Mouse (Mus musculus) retina, embryonic 14.5 days (tissue): ENCODE results near the gene Smim17.
"Not testable (repeated sequence)": the region's sequence is repeated elsewhere in the genome, so short reads cannot be mapped to it uniquely, and the experiment has no call there.

ENCODE experiments used
- DNase-seq: peaks from one replicate; pipeline ENCODE4 v3.0.0-alpha.2; 2015; ENCODE audit warnings: low spot score

Gene Smim17

DNA sequence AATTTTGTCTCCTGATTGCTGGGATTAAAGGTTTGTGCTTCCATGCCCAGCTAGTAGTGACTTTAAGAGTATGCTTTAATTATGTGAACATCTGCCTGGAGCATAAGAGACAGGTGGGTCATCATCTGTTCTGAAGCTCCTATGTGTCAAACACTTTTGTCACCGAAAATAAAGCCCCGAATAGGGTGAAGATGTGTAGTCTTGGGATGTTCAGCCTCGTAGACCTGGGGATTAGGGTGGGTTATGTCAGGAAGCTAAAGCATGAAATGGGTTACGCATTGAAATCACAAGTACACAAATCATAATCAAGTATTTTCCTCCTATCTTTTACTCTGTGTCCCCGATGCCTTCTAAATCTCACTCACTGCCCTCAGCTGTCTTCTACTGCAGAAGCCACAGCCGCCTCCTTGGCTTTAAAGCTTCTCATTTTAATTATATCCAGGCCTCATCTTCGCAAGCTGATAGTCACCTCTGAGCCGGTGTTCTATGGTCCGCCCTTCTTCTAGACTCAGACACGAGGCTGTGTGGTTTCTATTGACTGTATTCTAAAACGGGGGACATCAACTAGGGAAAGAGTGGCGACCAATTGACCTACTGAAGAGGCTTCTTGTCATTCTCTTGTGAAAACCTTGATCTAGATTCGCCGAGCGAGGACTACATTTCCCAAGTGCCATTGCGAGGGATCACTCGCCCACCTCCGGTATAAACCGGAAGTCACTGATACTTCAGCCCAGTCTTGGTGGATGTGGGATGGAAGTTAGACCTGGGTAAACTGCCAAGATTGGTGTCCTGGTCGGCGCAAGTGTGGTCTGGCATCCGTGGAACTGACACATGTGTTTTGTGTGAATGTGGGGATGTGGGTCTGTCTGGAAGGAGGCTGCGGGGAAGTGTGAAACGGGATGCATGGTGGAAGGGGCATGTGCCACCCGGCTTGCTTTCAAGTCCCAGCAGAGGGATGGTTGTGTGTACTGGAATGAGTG is at the start of gene Smim17:
Gene Smim17, plus strand, starts transcription at position 720 of the 980 bp plus-strand sequence.
- DNase-seq, result peak; percentile 74

DNA sequence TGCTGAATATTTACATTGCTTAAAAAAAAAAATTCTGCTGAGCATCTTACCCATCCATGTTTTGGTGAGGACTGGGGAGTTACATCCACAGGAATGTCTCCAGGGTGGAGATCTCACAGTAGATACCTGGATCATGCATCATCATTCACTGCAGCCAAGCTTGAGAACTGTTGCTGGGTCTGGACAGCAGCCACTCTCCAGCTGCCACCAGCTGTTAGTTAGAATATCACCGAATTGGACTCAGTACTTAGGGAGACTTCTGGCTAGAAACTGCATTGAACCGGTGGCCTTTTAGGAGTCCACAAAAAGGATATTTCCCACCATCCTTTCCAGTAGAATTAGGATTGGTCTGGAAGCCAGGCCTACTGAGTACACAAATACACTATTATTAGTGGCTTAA is 40.4 kb upstream of the Smim17 start:
- no peak for DNase-seq

DNA sequence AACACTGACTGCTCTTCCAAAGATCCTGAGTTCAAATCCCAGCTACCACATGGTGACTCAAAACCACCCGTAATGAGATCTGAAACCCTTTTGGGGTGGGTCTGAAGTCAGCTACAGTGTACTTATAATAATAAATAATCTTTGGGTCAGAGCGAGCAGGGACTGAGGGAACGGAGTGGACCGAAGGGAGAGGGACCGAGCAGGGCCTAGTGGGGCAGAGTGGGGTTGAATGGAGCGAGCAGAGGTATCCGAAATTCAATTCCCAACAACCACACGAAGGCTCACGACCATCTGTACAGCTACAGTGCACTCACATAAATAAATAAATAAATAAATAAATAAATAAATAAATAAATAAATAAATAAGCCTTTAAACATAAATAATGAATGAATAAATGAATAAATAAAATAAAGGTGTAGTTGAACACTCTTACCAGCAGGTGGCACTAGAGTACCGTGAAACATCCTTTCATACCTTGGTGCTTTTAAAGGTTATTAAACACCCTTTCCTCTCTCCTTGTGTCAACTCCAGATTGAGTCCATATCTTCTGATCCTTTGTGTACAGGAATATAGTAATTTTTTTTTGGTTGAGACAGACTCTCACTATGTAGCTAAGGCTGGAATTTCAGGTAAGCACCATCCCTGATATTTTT is 39.5 kb upstream of the Smim17 start:
- DNase-seq, result peak; percentile 87

DNA sequence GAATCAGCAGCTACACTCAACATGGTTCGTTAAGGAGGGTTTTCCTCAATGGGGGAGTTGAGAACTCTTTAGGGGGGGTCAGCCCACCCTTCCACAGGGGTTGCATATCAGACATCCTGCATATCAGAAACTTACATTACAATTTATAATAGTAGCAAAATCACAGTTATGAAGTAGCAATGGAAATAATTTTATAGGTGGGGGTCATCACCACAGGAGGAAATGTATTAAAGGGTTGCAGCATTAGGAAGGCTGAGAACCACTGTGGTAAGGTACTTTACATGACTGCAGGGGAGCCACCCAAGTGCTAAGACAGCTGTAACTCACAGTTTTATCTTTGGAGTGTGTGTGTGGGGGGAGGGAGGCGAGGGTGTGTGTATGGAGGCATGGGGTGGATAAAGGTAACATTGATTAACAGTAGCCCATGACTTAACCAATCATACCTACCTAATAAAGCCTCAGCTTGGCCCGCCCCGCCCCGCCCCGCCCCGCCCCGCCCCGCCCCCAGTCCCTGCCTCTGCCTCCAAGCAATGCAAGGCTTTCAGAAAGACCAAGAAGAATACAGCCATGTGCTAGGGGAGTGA is 37.9 kb upstream of the Smim17 start:
- DNase-seq, result no peak

DNA sequence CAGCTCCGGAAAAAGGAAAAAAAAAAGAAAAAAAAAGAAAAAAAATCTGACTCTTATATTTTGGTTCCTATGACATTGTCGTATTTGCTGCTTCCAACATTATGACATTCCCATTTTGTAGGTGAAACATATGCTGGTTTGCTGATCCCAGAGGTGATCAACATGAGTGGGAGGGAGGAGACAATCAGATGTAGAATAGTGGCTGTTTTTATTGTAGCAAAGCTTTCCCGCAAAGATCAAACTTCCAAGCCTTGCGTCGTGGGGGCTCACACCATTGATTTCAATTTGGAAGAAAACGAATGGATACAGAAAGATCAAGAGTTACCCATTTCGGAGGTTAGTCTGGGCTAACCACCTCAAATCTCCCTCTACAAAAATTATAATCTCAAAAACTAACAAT is 36.8 kb upstream of the Smim17 start:
- DNase-seq, result no peak

DNA sequence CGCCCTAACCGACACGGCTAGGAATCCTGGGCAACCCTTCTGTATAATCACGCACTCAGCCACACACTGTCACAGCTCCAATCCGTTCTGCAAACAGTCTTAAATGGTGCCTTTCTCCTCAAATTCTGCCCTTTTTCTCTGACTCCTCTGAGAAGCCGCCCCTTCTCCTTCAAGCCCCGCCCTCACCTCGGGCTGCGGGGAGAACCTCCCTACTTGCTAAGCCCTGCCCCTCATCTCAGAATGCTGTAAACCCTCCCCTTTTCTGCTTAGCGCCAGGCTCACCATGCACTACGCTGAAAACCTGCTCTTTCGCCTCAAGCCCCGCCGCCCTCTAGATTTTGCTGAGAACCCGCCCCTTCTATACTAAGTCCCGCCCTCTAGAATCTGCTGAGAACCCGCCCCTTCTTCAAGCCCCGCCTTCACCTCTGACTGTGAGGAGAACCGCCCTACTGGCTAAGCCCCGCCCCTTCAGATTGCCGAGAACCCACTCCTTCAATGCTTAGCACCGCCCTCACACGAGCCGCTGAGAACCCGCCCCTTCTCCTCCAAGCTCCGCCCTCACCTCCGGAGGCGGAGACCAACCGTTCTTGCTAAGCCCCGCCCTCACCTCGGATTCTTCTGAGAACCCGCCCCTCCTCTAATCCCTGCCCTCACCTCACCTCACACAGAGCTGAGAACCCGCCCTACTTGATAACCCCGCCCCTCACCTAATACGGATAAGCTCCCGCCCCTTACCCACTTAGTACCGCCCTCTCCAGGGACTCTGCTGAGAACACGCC is 36.1 kb upstream of the Smim17 start:
- peak; percentile 100 for DNase-seq

DNA sequence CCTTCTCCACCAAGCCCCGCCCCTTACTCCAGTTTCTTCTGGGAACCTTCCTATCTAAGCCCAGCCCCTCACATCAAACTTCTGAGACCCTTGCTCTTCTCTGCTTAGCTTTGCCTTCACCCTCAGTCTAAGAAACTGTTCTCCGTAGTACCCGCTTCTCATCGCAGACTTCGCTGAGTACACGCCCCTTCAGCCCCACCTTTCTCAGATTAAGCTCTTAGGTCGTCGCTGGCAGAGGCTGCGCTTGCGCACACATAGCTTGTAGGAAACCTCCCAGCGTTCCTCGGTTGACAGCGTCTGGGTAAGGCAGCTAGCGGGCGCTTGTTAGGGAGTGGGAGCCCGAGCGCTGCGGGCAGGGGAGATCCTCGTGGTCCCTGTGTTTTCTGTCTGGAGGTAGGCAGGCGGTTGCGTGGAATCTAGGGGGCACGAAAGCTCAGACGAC is 35.4 kb upstream of the Smim17 start, which contains the start of gene Zfp78:
Gene Zfp78, plus strand, starts transcription at position 234 of the 442 bp plus-strand sequence.
- DNase-seq, result peak; percentile 95

DNA sequence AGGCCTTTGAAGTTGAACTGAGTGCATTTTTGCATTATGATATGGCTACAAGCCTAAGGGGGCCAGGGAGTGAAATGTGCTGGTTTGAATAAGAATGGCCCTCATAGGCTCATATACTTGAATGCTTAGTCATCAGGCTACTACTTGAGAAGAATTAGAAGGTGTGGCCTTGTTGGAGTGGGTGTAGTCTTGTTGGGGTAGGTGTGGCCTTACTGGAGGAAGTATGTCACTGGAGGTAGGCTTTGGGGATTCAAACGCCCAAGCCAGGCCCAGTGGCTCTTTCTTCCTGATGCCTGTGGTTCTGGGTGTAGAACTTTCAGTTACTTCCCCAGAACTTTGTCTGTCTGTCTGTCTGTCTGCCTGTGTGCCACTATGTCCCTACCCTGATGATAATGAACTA is 33.8 kb upstream of the Smim17 start:
- no peak for DNase-seq

DNA sequence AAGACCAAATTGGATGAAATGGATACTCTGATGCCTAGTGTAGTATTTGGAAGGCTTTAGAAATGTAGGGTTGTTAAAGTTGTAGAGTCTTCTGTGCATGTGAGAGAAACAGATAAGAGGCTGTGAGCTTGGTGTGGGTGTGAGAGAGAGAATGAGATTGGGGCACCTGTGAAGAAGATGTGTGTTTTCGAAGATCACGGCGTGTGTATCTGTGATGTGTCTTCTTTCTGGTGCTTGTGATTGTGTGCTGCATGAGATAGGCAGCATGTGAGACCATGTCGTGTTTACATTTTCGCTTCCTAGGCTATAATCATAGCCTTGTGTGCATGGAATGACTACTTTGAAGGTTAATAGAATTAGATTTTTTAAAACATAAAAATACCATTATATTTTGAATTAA is 31.3 kb upstream of the Smim17 start:
- no peak for DNase-seq

DNA sequence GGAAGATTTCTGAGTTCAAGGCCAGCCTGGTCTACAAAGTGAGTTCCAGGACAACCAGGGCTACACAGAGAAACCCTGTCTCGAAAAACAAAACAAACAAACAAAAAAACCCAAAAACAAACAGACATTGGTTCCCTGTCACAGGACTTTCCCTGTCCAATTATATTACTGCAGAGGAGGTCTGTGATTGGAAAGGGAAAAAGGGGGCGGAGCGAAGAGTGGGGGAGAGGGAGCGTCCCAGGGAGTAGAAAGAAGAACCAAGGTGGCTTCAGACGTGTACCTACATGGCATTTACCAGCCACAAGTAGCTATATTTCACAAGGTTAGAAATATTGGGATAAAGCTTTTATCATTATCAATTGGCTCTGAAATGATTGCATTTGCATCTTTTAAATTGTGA is 30.4 kb upstream of the Smim17 start:
- not testable (repeated sequence) for DNase-seq

DNA sequence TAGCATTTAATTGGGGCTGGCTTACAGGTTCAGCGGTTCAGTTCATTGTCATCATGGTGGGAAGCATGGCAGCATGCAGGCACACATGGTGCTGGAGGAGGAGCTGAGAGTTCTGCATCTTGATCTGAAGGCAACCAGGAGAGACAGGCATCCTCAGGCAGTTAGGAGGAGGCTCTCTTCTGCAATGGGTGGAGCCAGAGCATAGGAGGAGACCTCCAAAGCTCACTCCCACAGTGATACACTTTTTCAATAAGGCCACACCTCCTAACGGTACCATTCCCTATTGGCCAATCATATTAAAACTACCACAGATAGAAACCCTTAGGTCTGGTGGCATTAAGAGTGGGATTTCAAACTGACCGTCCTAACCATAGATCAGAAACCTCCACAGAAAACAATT is 29.1 kb upstream of the Smim17 start:
- DNase-seq, result no peak

DNA sequence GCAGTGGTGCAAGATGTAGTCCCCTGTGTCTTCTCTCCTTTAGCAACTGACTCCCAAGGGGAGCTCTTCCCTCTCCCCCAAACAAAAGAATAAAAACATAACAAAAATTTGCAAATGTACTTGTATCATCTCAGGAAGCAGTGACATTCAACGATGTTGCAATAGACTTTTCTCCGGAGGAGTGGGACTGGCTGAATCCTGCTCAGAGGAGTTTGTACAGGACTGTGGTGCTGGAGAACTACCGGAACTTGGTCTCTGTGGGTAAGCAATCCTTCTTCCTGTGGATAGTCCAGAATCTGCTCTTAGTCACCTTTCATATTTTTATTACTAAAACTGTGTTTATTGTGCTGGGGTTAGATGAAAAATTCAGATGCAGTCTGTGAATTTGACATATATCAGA is 25.5 kb upstream of the Smim17 start:
- no peak for DNase-seq

DNA sequence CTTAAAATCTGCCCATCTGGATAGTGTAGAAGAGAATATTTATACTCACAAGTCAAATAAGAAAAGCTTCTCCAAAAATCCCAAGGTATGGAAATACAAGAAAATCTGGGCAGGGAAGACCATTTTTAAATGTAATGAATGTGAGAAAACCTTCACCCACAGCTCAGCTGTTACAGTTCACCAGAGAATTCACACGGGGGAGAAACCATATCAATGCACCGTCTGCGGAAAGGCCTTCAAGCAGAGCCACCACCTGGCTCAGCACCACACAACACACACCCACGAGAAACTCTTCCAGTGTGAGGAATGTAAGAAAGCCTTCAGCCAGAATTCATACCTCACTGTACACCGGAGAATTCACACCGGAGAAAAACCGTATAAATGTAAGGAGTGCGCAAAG is 20.1 kb upstream of the Smim17 start:
- DNase-seq, result no peak

DNA sequence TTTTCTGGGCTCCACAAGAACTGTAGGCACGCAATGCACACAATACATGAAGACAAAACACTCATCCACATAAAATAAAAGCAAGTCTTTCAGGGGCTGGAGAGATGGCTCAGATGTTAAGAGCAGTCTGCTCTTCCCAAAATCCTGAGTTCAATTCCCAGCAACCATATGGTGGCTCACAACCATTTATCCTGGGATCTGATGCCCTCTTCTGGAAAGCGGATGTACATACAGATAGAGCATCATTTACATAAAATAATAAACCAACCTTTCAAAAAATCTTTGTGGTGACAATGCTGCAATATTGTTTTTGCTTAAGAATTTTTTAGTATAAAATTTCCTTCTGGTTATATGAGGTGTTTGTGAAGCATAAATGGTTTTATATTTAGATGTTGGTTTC is 17.1 kb upstream of the Smim17 start:
- no peak for DNase-seq

DNA sequence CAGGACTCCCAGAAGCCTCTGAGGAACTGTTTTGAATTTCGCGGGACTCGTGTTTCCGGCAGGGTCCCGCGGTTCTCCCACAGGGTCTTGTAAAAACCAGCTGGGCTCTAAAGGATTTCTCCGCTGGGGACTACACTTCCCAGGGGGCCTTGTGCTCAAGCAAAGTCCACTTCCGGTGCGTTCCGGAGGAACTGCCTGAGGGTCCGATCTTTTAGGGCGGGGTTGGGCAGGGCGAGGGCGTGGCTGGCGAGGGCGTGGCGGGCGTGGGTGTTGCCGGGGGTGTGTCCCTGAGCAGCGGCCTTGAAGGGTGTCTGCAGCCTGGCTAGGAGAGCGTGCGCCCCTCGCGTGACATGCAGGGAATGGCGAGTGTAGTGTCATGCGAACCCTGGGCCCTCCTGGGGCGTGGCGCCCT is 15.5 kb upstream of the Smim17 start, which contains the start of gene Zfp28:
Gene Zfp28, plus strand, starts transcription at position 252 of the 412 bp plus-strand sequence.
- peak; percentile 97 for DNase-seq

DNA sequence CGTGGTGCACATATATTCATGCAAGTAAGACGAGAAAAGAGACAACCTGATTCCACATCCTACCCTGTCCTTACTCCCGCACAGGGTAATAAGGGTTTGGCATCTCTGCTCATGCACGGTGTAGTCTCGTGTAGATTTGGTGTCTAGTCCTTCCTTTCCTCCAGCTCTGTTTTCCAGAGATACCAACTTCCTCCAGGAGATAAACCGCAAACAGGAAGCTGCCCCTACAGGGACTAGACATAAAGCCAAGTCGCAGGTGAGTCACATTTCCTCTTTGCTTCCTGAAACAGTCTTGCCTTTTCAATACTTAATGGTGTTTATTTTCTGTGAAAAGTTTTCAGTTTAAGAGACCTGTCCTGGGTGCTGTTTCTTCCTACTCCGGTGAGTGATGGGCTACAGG is 14.5 kb upstream of the Smim17 start:
- DNase-seq, result no peak

DNA sequence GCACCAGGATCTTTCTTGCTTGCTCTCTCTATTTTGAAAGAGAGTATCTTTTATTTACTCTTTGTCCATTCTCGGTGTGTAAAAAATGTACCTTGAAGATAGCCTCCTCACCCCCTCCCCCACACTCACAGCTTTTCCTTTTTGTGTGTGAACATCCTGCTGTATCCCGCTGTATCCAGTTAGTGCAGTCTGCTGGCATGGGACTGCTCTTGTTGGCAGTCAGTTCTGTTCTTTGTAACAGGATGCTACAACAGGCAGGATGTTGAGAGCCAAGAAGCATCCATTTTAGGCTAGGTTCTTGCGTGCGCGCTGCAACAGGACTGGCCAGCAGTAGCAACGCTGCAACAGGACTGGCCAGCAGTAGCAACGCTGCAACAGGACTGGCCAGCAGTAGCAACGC is 11.5 kb upstream of the Smim17 start:
- DNase-seq, result no peak

DNA sequence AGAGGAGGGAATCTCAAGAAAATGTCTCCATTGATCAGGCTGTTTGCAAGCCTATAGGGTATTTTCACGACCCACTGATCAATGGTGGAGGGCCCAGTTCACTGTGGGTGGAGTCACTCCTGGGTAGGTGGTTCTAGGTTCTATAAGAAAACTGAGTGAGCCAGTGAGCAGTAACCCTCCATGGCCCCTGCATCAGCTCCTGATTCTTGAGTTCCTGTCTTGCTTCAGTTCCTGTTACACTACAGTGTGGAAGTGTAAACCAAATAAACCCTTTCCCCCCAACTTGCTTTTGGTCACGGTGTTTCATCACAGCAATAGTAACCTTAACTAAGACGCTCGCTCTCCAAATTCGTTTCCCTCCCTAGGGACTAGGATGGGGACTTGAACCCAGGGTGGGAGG is 9.5 kb upstream of the Smim17 start:
- no peak for DNase-seq

DNA sequence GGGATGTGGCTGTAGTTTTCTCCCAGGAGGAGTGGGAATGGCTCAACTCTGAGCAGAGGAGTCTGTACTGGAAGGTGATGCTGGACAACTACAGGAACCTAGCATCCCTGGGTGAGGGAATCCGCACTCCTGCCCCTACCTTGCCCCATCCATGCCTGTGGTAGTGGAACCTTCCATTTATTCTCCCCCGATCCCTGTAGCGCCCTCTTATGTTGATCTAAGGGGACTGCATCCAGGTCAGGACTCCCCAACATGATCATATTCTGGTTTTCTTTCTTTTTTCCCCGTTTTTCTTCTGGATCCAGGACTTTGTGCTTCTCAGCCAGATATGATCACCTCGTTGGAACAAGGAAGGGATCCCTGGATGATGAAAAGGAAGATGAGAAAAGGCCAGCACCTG is 9.1 kb upstream of the Smim17 start:
- DNase-seq, result no peak

DNA sequence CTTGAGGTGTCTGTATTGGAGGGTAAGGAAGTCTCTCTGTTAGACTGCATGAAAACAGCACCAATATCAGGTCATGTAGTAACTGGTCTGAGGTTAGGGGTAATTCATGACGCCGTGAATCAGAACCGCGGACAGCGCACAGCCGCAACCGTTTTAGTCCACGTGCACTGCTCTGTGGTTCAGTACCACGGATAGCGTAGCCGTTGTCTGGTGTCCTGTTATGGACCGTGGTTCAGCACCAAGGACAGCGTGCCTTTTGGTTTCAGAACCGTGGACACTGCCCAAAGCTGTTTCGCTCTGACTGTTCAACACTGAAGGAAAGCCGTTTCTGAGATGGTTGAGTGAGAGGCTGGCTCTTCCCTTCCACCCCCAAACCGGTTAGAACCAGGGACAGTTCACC is 11.5 kb downstream of the Smim17 start, which contains the start of gene Gm20715:
Gene Gm20715, plus strand, starts transcription at position 235 of the 400 bp plus-strand sequence.
- DNase-seq, result peak; percentile 94

DNA sequence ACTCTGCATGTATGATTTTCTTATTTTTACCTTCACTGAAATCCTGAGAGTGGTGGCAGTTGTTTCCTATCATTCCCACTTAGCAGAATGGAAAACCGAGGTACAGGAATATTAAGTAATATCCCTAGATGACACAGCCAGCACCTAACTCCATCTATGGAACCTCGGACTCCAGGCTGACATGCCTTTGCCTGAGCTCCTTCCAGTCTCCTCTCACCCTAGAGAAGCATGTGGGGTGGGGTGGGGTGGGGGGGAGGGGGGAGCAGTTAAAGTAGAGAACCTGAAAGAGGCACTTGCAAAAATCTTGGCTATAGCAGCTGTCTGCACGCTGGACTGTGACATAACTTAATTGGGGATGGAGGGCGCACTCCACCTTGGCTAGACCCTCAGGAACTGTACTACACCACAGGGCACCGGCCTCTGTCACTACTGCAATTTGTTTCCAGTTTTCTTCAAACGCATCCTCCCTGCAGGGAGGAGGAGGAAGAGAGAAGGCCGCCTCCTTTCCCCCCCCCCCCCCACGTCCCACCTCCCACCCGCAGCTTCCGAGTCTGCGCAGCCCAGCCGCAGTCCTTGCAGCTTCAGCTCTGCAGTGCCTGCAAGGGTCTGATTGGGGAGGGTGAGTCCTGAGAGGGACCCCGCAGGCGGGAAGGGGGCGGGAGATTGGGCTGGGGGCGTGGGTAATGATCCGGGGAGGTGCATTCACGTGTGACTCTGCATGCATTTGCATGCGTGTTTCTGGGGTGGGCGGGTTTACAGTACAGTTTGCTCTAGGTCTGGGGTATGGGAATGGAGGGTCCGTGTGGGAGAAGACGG is 16.3 kb downstream of the Smim17 start:
- DNase-seq, result no peak
